Mouse (Mus musculus) bone marrow macrophage, adult 2 months (primary cell): ENCODE measurements at regions not wholly inside any gene's neighbourhood (a gene's known extent, or its start where the extent isn't known, plus 50 kb on each side); places are given as distances from the start of the nearest gene placed in this dataset.

Source experiments
- H3K27ac ChIP-seq: 2 replicates; pipeline ENCODE4 v1.5.1; 2012; ENCODE audit warnings: low read depth, low read length; ENCODE audit not compliant: insufficient read depth
- H3K4me1 ChIP-seq: 2 replicates; pipeline ENCODE4 v1.6.1; 2012; ENCODE audit warnings: low read length; ENCODE audit not compliant: control insufficient read depth, insufficient read depth
- H3K4me3 ChIP-seq: 2 replicates; pipeline ENCODE4 v1.5.1; 2012; ENCODE audit warnings: mild to moderate bottlenecking, low read length, moderate library complexity; ENCODE audit not compliant: insufficient read depth
- CTCF ChIP-seq: IDR thresholded peaks from 2 replicates; pipeline ENCODE4 v1.5.1; 2012; ENCODE audit warnings: low read depth, mild to moderate bottlenecking, low read length, moderate library complexity
- POLR2A ChIP-seq: IDR thresholded peaks from 2 replicates; pipeline ENCODE4 v1.6.1; 2012; ENCODE audit warnings: mild to moderate bottlenecking, low read depth, low read length, borderline replicate concordance

DNA sequence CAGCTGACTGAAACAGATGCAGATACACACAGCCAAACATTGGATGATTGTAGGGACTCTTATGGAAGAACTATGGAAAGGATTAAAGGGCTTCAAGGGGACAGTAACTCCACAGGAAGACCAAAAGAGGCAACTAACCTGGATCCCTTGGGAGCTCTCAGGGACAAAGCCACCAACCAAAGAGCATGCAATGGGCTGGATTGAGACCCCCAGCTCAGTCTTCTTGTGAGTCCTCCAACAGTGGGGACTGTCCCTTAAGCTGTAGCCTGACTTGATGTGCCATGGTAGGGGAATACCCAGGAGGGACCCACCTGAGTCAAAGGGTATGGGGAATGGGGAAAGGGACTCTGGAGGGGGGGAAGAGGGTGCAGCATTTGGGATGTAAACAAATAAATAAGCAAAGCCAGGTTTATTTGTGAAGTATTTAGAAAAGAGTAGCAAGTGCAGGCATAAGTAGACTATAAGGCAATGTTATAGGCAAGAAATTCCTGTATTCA is 313.8 kb downstream of the Otol1 start:
- no peaks in the 10 kb centered on the region for H3K4me1 ChIP-seq
- H3K27ac ChIP-seq = no peak overlapping the region
- TF ChIP-seq POLR2A = no peak
- TF ChIP-seq CTCF = no peak
- no peak overlapping the region for H3K4me3 ChIP-seq

DNA sequence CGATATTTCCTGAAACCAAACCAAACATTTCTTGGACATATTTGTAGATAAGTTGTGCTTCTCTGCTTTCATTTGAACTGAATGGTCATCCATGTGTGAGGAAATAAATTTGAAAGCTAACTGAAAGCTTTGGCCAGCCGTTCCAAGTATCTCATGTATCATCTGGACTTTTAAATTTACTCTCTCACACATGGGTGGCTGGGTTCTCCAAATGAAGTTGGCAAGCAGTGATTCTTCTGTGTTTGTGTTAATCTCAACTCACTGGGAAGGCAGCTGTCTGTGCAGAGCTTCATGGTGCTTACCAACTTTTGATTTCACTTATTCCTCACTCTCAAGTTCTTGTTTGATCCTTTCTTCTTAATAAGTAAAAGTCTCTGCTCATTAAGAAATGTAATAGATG is 317.3 kb downstream of the Otol1 start:
- no peak for TF ChIP-seq CTCF
- no peak for TF ChIP-seq POLR2A
- no peaks in the 10 kb centered on the region for H3K4me1 ChIP-seq
- H3K4me3 ChIP-seq = no peak overlapping the region
- H3K27ac ChIP-seq = no peak overlapping the region
